Mouse (Mus musculus) heart, postnatal 0 days (tissue): ENCODE data around the gene Taf3. TPM values are rescaled to one million over a fixed set of nuclear protein-coding genes. Genes with fewer than 3 reads are reported as not detected.
A peak's percentile ranks its signal among the peaks of the same experiment; 100 is the strongest.

Source experiments
- ATAC-seq: fragments of 200-750 bp; cut with Nextera tagmentation; 2 replicates; pipeline ENCODE4 v1.8.0; 2017; ENCODE audit warnings: low read depth, moderate number of reproducible peaks, moderate library complexity; ENCODE audit not compliant: insufficient read depth
- DNase-seq: peaks from one replicate; pipeline ENCODE4 v3.0.0-alpha.2; 2016; ENCODE audit warnings: low spot score
- H3K27ac ChIP-seq: fragments of 300-500 bp; sonication (generic); 2 replicates; pipeline ENCODE4 v1.5.1; 2014; ENCODE audit warnings: low read depth, mild to moderate bottlenecking
- H3K27me3 ChIP-seq: fragments of 300-500 bp; sonication (generic); 2 replicates; pipeline ENCODE4 v1.6.1; 2014; ENCODE audit warnings: low read length, mixed read lengths; ENCODE audit not compliant: control insufficient read depth, insufficient read depth
- H3K36me3 ChIP-seq: fragments of 300-500 bp; sonication (generic); replicated peaks from 2 replicates; pipeline ENCODE4 v1.6.1; 2014; ENCODE audit warnings: low read length, mixed read lengths; ENCODE audit not compliant: control insufficient read depth, insufficient read depth
- H3K4me1 ChIP-seq: fragments of 300-500 bp; sonication (generic); 2 replicates; pipeline ENCODE4 v1.6.1; 2014; ENCODE audit warnings: antibody characterized with exemption; ENCODE audit not compliant: control insufficient read depth, insufficient read depth
- H3K4me2 ChIP-seq: fragments of 300-500 bp; sonication (generic); 2 replicates; pipeline ENCODE4 v1.6.1; 2014; ENCODE audit warnings: low read depth, mild to moderate bottlenecking, low read length, moderate library complexity
- H3K4me3 ChIP-seq: fragments of 300-500 bp; sonication (generic); 2 replicates; pipeline ENCODE4 v1.5.1; 2014; ENCODE audit warnings: low read depth, low read length
- H3K9ac ChIP-seq: fragments of 300-500 bp; sonication (generic); replicated peaks from 2 replicates; pipeline ENCODE4 v1.6.1; 2014; ENCODE audit warnings: low read depth, low read length, mixed read lengths
- H3K9me3 ChIP-seq: fragments of 300-500 bp; sonication (generic); replicated peaks from 2 replicates; pipeline ENCODE4 v1.6.1; 2016; ENCODE audit warnings: low read length; ENCODE audit not compliant: control insufficient read depth
- CTCF ChIP-seq: IDR thresholded peaks from 2 replicates; pipeline ENCODE4 v1.5.1; 2016; ENCODE audit warnings: antibody characterized with exemption, control low read depth, low read depth
- EP300 ChIP-seq: IDR thresholded peaks from 2 replicates; pipeline ENCODE4 v1.6.1; 2016; ENCODE audit warnings: antibody characterized with exemption, low read depth
- WGBS: fragments of 180-500 bp; shearing (Covaris S2); extraction: QIAGEN DNeasy Blood & Tissue Kit; methylation state at CpG from one replicate; pipeline ENCODE4 v1.1.7; 2014; 5-methylcytosine and 5-hydroxymethylcytosine counted together
- polyA plus RNA-seq: library from polyadenylated mRNA; unstranded; fragments of >200 nt; fragmentation: Nextera tagmentation; extraction: Ambion mirVana; gene quantifications from 2 replicates; pipeline ENCODE4 v1.2.1, GENCODE M21; 2015
- total RNA-seq: library from RNA; depleted of rRNA; stranded (reverse); fragments of >200 nt; gene quantifications from 2 replicates; pipeline ENCODE4 v1.2.3, GENCODE M21; 2014; ENCODE audit warnings: low replicate concordance

Taf3 gene
- total and polyA plus RNA-seq, 2 experiments from 2014 or later: 3.0 to 6.3 TPM

DNA sequence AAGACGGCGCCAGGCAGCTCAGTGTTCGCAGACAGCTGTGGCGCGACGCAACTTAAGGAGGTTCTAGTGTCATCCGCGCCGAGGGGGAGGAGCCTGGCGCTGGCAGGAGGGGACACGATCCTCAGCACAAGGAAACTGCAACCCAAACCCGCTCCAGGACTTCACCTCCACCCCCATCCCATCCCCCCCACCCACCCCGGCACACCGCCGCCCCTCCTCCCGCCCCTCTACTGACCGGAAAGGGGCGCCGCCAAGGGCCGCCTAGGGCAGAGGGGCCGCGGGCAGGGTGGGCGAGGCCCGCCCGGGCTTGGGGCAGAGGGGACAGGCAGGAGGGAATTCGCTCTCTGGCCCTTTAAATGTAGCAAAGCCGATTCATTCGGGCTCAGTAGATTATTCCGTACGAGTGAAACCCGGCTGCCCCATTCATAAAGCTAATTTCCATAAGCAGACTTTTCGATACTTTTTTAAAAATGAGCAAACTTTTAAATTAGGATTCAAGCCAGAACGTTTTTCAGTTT lies 169.8 kb downstream of the Taf3 start:
- Histone ChIP-seq H3K27me3 (peaks cover 96% of the 10 kb centered on the region), H3K4me1 (peaks cover 15% of the 10 kb centered on the region), H3K4me3 (peak overlapping the region; percentile 74), H3K36me3 (no peaks in the 10 kb centered on the region), H3K27ac (peak overlapping the region; percentile 22; the same call in 1 of the 2 replicates), H3K4me2 (peak overlapping the region; percentile 99), H3K9ac (peak overlapping the region; percentile 40), H3K9me3 (no peaks in the 10 kb centered on the region)
- TF ChIP-seq EP300 (no peak), CTCF (no peak)
- ATAC-seq (no peak; the same call in 1 of the 2 replicates), DNase-seq (no peak)
- WGBS: 1% methylated on average over 28 of the region's 33 CpGs

DNA sequence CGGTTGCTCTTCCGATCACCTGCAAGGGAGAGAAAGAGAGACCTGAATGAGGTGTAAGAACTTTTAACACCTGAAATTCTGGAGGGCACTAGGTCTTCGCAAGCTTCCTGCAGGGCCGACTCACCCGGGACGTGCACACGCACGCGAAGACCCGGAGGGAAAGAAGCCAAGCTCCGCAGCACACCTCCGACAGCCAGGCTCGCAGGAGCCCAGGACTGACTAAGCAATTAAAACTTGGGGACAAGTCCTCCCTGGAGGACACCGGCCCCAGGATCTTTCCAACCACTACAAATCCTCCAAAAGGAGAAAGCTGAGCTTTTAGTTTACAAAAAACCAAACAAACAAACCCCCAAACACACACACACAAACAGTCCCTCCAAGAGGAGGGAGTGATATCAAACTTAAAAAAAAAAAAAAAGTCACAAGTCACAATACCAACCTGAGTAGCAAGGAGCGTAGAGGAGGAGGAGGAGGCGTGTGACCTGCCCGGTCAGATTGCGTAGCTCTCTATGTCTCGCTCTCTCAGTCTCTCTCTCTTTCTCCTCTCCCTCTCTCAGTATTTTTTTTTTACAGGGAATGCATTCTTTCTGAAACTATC lies 170.3 kb downstream of the Taf3 start:
- Histone ChIP-seq H3K9me3 (no peaks in the 10 kb centered on the region), H3K9ac (peak overlapping the region; percentile 38; the same call in 1 of the 2 replicates), H3K27me3 (peaks cover 95% of the 10 kb centered on the region), H3K4me3 (peak overlapping the region; percentile 74), H3K4me2 (peak overlapping the region; percentile 99), H3K4me1 (peaks cover 15% of the 10 kb centered on the region), H3K27ac (no peak overlapping the region), H3K36me3 (no peaks in the 10 kb centered on the region)
- TF ChIP-seq CTCF (no peak), EP300 (no peak)
- ATAC-seq (no peak), DNase-seq (peak; percentile 54)
- 1% methylated on average over 19 of the region's 19 CpGs for WGBS

DNA sequence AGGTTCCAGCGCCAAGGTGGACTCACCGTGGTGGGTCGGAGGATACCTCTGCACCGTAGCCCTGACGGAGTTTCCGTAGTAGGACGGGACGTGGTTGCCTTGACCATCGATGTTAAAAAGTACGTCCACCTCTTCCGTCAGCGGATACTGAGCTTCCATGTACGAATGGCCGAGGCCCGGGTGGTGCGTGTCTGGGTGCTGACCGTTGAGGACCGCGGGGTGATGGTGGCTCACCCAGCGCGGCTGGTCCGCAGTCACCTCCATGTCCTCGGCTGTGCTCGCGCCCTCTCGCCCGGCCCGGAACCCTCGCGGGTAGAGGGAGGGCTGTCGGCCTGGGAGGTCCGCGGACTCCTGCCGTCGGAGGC lies 171.1 kb downstream of the Taf3 start:
- Histone ChIP-seq H3K9me3 (no peaks in the 10 kb centered on the region), H3K27ac (no peak overlapping the region), H3K4me3 (peak overlapping the region; percentile 74), H3K36me3 (no peaks in the 10 kb centered on the region), H3K4me2 (peak overlapping the region; percentile 99), H3K9ac (peak overlapping the region; percentile 38; the same call in 1 of the 2 replicates), H3K27me3 (peaks cover 95% of the 10 kb centered on the region), H3K4me1 (peaks cover 12% of the 10 kb centered on the region)
- ATAC-seq (no peak), DNase-seq (no peak)
- 1% methylated on average over 35 of the region's 35 CpGs for WGBS
- TF ChIP-seq EP300 (no peak), CTCF (no peak)

DNA sequence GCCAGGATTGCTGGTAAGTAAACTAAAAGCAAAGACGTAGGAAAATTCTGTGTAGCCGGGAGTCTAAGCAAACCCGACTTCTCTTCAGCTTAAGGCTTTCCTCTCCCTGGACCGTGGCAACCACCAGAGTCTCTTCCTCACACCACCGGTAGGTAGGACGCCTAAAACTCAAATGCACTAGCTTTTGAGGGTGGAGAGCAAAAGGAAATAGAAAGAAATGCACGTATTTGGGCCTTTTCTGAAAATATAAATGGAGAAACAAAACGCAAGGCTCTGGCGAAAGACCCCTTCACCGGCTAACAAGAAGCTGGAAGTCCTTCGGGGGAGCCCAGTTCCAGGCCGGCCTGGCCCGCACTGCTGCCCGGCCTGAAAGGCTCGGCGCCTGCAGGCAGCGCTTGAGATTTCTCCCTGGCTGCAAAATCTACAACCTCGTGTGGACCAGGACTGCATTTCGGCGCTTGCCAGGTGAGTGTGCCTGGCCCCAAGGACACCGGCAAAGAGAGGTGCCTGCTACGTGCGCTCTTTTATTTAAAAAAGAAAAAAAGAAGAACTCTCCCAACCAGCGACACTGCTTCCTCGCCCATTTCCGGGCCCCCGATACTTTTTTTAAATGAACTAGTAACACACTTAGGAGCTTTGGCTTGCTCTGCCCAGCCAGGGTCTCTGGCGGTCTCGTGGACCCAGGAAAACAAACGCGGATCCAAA lies 171.6 kb downstream of the Taf3 start:
- 15% methylated on average over 31 of the region's 31 CpGs for WGBS
- Histone ChIP-seq H3K4me2 (peak overlapping the region; percentile 99), H3K27ac (no peak overlapping the region), H3K9me3 (no peaks in the 10 kb centered on the region), H3K9ac (peak overlapping the region; percentile 38; the same call in 1 of the 2 replicates), H3K4me3 (peak overlapping the region; percentile 74), H3K36me3 (no peaks in the 10 kb centered on the region), H3K27me3 (peaks cover 95% of the 10 kb centered on the region), H3K4me1 (peaks cover 9% of the 10 kb centered on the region; the same call in 1 of the 2 replicates)
- no peak for TF ChIP-seq CTCF
- no peak for TF ChIP-seq EP300
- DNase-seq (no peak), ATAC-seq (no peak)

DNA sequence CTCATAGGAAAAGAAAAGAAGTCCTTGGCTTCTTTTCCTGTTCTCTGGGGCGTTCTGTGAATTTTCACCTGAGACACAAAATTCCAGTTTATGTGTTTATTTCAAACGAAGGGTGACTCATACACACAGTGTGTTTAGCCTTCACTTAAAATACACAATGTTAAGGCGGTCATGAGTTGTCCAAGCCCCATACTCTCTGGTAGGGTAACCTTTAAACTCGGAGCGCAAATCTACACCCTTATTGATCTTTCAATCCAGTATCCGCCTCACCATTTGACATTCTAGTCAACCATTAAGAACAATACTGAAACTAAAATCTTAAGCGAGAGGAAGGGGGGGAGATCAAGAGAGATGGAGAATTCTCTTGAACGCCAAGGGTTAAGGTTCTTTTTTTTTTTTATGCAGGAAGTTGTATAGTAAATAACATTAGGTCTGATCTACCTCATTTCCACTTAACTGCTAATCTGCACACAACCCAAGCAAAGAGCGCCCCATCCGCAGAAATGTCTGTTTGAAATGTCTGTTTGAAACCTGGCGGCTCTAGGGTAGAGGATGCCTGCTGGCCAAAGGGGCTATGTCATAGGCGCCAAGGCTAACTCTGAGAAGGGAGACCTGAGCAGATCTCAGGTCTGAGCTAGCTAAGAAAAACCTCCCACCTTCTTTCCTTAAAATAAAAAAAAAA lies 172.6 kb downstream of the Taf3 start:
- Histone ChIP-seq H3K4me1 (peaks cover 3% of the 10 kb centered on the region; the same call in 1 of the 2 replicates), H3K27me3 (peaks cover 93% of the 10 kb centered on the region), H3K9me3 (no peaks in the 10 kb centered on the region), H3K27ac (no peak overlapping the region), H3K36me3 (no peaks in the 10 kb centered on the region), H3K4me3 (peak overlapping the region; percentile 74; the same call in 1 of the 2 replicates), H3K4me2 (peak overlapping the region; percentile 99; the same call in 1 of the 2 replicates), H3K9ac (no peak overlapping the region)
- DNase-seq: no peak
- no peak for TF ChIP-seq EP300
- no peak for TF ChIP-seq CTCF
- ATAC-seq: no peak
- WGBS: 58% methylated on average over 12 of the region's 12 CpGs
